Mouse (Mus musculus) neural tube, embryonic 13.5 days (tissue): ENCODE measurements around the gene Cdhr1. TPM values are rescaled to one million over a fixed set of nuclear protein-coding genes. Genes with fewer than 3 reads are reported as not detected.
"Not testable (repeated sequence)": the region's sequence is repeated elsewhere in the genome, so short reads cannot be mapped to it uniquely, and the experiment has no call there.

Experiments
- ATAC-seq: fragments of 200-750 bp; cut with Nextera tagmentation; 2 replicates; pipeline ENCODE4 v1.8.0; 2017; ENCODE audit warnings: low read depth, mild to moderate bottlenecking, moderate TSS enrichment, moderate library complexity
- H3K27ac ChIP-seq: fragments of 300-500 bp; sonication (generic); replicated peaks from 2 replicates; pipeline ENCODE4 v1.5.1; 2015; ENCODE audit warnings: moderate library complexity, mild to moderate bottlenecking, inconsistent platforms
- H3K27me3 ChIP-seq: fragments of 300-500 bp; sonication (generic); 2 replicates; pipeline ENCODE4 v1.6.1; 2015; ENCODE audit warnings: mild to moderate bottlenecking, inconsistent platforms
- H3K36me3 ChIP-seq: fragments of 300-500 bp; sonication (generic); 2 replicates; pipeline ENCODE4 v1.6.1; 2015; ENCODE audit warnings: mild to moderate bottlenecking, inconsistent platforms
- H3K4me1 ChIP-seq: fragments of 300-500 bp; sonication (generic); replicated peaks from 2 replicates; pipeline ENCODE4 v1.6.1; 2015; ENCODE audit warnings: inconsistent platforms
- H3K4me2 ChIP-seq: fragments of 300-500 bp; sonication (generic); 2 replicates; pipeline ENCODE4 v1.6.1; 2015; ENCODE audit warnings: inconsistent platforms, mild to moderate bottlenecking, moderate library complexity
- H3K4me3 ChIP-seq: fragments of 300-500 bp; sonication (generic); 2 replicates; pipeline ENCODE4 v1.5.1; 2015; ENCODE audit warnings: mild to moderate bottlenecking, inconsistent platforms
- H3K9ac ChIP-seq: fragments of 300-500 bp; sonication (generic); 2 replicates; pipeline ENCODE4 v1.6.1; 2015; ENCODE audit warnings: moderate library complexity, mild to moderate bottlenecking, inconsistent platforms
- H3K9me3 ChIP-seq: fragments of 300-500 bp; sonication (generic); 2 replicates; pipeline ENCODE4 v1.6.1; 2016; ENCODE audit warnings: inconsistent platforms
- WGBS: fragments of 180-500 bp; shearing (Covaris S2); methylation state at CpG from one replicate; pipeline ENCODE4 v1.1.7; 2015; 5-methylcytosine and 5-hydroxymethylcytosine counted together
- polyA plus RNA-seq: library from polyadenylated mRNA; unstranded; fragments of >200 nt; fragmentation: Nextera tagmentation; extraction: Ambion mirVana; gene quantifications from 2 replicates; pipeline ENCODE4 v1.2.1, GENCODE M21; 2015

Gene Cdhr1
- polyA plus RNA-seq: 5.0 and 5.5 TPM in 2 replicates

DNA sequence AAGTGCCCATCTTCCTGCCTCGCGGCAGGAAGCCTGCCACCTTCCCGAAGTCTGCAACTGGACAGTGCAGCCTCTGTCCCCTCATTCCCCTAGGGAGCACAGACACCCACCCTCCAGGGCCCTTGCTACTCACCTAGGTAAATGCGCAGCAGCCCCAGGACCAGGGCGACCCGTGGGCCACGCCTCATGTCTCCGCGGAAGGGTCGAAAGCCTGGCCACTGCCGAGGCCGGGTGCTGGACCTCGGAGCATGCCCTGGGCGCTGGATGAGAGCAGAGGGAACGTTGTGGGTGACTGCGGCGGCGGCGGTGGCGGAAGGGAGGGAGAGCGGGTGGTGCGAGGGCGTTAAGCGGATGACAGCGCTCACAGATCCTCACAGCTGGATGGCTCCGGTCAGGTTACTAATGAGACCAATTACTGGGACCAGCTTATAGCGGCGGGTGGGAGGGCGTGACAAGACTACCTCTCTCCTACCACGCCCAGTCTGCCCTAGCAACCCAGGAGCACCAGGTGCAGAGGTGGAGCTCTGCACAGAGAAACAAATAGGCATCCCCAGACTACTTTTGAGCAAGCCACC lies at the start of gene Cdhr1:
Cdhr1 (minus strand) TSS at position 392 of the 575 bp plus-strand sequence.
- ATAC-seq: peak; percentile 74

DNA sequence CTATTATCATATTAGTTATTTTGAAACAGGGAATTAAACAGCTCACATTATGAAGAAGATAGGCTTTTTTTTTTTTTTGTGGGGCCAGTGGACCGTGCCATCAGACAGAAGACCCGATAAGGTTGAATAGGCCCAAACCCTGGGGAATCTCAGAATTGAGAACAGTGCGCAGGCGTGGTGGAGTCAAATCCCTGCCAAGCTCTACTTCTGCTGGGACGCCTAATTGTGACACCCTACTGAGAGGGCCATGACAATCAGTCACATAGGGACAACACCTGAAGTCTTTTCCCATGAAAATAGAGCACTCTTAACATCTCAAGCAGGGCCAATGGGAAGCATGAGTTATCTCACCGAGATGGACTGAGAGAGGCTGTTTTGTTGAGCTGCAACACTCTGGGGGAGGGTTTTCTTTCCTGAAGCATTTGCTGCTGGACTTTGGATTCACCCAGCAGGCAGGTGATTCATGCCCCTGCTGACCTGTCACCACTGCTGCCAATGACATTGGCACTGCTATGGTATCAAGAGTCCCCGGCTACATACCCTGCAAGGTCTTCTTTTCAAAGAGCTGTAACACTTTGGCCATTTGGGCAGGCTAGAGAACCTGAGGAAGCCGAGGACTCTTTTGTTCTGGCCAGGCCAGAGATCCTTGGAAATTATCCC lies 41.0 kb upstream of the Cdhr1 start:
- no peaks in the 10 kb centered on the region for H3K9me3 ChIP-seq
- no peaks in the 10 kb centered on the region for H3K36me3 ChIP-seq
- H3K4me3 ChIP-seq: no peak overlapping the region
- no peak for ATAC-seq
- H3K27ac ChIP-seq: no peak overlapping the region
- peaks cover 4% of the 10 kb centered on the region for H3K4me1 ChIP-seq
- 49% methylated on average over 8 of the region's 8 CpGs for WGBS
- H3K27me3 ChIP-seq: no peaks in the 10 kb centered on the region
- H3K4me2 ChIP-seq: no peak overlapping the region
- no peak overlapping the region for H3K9ac ChIP-seq

More for the DNA sequence above, at the start of gene Cdhr1:
- Histone ChIP-seq H3K9me3 (no peaks in the 10 kb centered on the region), H3K36me3 (no peaks in the 10 kb centered on the region), H3K4me2 (peak within 1 kb of the TSS; percentile 72), H3K4me1 (peaks cover 11% of the 10 kb centered on the region), H3K27ac (no peak within 1 kb of the TSS), H3K4me3 (peak within 1 kb of the TSS; percentile 41), H3K27me3 (peaks cover 26% of the 10 kb centered on the region), H3K9ac (peak within 1 kb of the TSS; percentile 71)
- under 1% methylated on average over 30 of the region's 30 CpGs for WGBS

DNA sequence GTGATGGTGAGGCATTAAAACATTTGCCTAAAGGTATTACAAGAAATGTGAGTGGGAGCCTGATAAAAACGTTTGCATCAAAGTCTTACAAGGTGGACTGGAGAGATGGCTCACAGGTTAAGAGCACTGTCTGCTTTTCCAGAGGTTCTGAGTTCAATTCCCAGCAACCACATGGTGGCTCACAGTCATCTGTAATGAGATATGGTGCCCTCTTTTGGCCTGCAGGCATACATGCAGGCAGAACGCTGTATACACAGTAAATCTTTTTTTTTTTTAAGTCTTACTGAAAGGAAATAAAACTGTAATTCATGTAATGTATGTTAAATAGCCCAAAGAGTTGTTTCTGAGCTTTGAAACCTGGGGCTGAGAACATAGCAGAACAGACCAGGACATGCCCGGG lies 39.4 kb upstream of the Cdhr1 start:
- not testable (repeated sequence) for ATAC-seq, H3K9ac ChIP-seq, H3K4me3 ChIP-seq, H3K27me3 ChIP-seq, H3K27ac ChIP-seq, H3K9me3 ChIP-seq, H3K36me3 ChIP-seq, H3K4me2 ChIP-seq
- peaks cover 12% of the 10 kb centered on the region for H3K4me1 ChIP-seq
- WGBS: 81% methylated on average over 3 of the region's 3 CpGs

DNA sequence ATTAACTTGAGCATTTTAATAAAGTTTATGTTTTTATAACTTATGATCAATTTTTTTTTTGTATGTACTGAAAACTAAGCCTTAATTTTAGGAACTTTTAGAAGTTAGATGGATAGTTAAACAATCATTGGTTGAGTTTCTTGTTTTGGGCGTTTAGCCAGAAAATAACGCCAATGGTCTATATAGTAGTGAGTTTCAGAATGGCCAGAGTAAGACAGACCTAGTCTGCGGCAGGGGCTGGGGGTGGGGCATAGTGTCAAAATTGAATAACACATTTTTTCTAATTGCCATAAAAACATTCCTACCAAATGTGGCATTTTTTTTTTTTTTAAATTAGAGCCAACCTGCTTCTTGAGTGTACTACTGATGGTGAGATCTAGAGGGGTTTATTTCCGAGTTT lies 38.0 kb upstream of the Cdhr1 start:
- Histone ChIP-seq H3K9me3 (no peaks in the 10 kb centered on the region), H3K4me3 (no peak overlapping the region), H3K27ac (no peak overlapping the region), H3K4me1 (peaks cover 12% of the 10 kb centered on the region), H3K36me3 (peaks cover 13% of the 10 kb centered on the region), H3K27me3 (no peaks in the 10 kb centered on the region), H3K9ac (no peak overlapping the region), H3K4me2 (no peak overlapping the region)
- ATAC-seq: no peak
- whole genome bisulfite sequencing: 79% methylated on average over 4 of the region's 4 CpGs

DNA sequence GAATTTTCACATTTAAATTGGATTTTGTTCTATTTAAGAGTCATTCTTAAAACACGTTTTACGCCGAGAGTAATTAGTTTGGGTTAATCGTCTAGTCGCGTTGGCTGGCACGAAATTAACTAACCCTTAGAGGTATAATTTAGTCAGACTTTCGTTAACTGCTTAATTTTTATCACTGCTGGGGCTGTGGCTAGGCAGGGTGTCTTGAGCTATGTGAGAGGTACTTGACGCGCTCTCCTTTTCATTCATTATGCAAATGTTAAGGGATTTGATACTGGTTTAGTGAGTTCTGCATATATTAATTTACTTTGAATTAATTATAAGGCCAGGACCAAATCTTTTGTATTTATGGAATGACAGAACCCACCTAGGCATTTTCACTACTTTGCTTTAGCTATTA lies 37.5 kb upstream of the Cdhr1 start:
- Histone ChIP-seq H3K27me3 (no peaks in the 10 kb centered on the region), H3K9me3 (no peaks in the 10 kb centered on the region), H3K27ac (peak overlapping the region; percentile 66), H3K36me3 (peaks cover 17% of the 10 kb centered on the region), H3K4me2 (peak overlapping the region; percentile 56), H3K4me1 (peaks cover 12% of the 10 kb centered on the region), H3K4me3 (peak overlapping the region; percentile 89), H3K9ac (peak overlapping the region; percentile 55)
- under 1% methylated on average over 10 of the region's 10 CpGs for WGBS
- ATAC-seq: peak; percentile 70

DNA sequence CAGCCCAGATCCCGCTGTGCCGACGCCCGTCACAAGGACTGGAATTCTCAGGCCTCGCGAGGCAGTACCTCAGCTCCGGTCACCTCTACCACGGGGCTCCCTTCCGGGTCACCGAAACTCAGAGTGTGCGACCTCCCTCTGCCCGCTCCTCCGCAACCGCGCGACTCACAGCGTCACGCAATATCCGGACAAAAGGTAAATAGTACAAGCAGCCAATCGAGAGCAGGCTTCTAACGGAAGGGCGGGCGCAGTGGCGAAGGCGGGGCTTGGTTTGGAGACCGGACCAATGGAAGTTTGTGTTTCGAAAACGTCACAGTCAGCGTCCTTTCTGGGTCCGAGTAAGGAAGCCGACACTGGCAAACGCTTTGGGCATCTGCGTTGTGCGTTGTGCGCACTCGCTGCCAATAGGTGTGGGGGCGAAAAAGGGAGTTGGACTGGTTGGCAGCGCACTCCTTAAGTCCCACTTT lies 37.0 kb upstream of the Cdhr1 start, which contains the start of gene Ghitm:
Ghitm (minus strand) TSS at position 146 of the 467 bp plus-strand sequence.
- peak within 1 kb of the TSS; percentile 89 for H3K4me3 ChIP-seq
- H3K36me3 ChIP-seq: peaks cover 22% of the 10 kb centered on the region
- H3K9ac ChIP-seq: peak within 1 kb of the TSS; percentile 87
- under 1% methylated on average over 38 of the region's 38 CpGs for WGBS
- H3K4me2 ChIP-seq: peak within 1 kb of the TSS; percentile 71
- ATAC-seq: peak; percentile 99
- no peaks in the 10 kb centered on the region for H3K9me3 ChIP-seq
- peak within 1 kb of the TSS; percentile 80 for H3K27ac ChIP-seq
- H3K27me3 ChIP-seq: no peaks in the 10 kb centered on the region
- peaks cover 12% of the 10 kb centered on the region for H3K4me1 ChIP-seq

DNA sequence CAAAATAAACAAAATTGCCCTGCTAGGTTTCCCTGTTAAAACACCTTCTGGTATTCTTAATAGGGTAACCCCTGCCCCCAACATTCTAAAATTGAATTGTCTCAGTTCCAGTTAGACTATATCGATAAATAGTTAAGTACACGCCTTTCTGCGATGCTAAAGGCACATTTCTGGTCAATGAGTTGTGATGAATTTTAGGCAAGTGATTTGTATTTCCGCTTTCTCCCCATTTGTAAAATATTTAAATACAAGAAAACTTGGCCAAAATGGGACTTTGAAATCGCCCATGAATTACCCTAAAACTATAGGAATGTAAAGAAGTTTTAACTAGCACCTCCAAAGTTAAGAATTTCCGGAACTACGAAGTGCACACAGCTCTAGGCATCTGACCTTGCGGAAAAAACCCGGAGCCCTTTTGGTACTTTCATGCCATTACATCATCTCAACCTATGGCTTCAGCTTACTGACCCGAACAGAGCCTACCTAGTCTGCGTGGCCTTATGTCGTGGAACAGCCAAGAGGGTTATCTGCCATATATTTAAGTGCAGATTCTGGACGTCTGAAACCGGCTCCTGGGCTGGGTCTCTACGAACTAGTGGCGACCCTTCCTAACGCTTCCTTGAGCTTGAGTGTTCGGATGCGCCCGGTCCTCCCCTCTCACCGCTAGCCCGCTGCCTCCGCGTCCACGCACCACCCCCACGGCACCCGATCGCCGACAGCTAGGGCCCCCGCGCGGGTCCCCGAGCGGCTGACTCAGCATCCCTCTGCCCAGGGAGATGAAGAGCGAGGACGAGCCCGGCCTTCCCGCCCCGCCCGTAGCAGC lies 36.4 kb upstream of the Cdhr1 start:
- H3K9me3 ChIP-seq: no peaks in the 10 kb centered on the region
- peak overlapping the region; percentile 87 for H3K9ac ChIP-seq
- 2% methylated on average over 40 of the region's 40 CpGs for WGBS
- H3K36me3 ChIP-seq: peaks cover 24% of the 10 kb centered on the region
- H3K27me3 ChIP-seq: no peaks in the 10 kb centered on the region
- peak overlapping the region; percentile 71 for H3K4me2 ChIP-seq
- peak overlapping the region; percentile 80 for H3K27ac ChIP-seq
- peaks cover 12% of the 10 kb centered on the region for H3K4me1 ChIP-seq
- ATAC-seq: no peak
- peak overlapping the region; percentile 89 for H3K4me3 ChIP-seq

DNA sequence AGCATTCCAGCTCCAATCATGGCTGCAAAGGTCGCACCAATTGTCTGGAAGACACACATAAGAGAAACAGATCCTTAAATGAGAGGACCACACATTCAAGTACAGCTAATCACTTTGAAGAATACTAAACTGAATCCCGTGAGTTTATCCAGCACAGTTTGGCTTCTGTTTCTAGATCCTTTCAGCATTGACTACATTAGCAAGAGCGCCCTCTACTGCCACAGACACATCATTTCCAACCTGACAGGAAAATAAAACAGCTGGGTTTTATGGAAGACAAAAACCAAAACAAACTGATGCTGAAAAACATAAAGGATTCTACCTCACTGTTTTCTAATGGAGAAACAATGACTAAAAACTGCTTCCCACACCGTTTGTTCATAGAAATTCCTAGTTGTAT lies 29.5 kb upstream of the Cdhr1 start:
- ATAC-seq: no peak
- no peak overlapping the region for H3K4me3 ChIP-seq
- 54% methylated on average over 4 of the region's 4 CpGs for WGBS
- peaks cover 82% of the 10 kb centered on the region for H3K36me3 ChIP-seq
- H3K27ac ChIP-seq: no peak overlapping the region
- no peaks in the 10 kb centered on the region for H3K9me3 ChIP-seq
- no peak overlapping the region for H3K9ac ChIP-seq
- no peaks in the 10 kb centered on the region for H3K4me1 ChIP-seq
- no peaks in the 10 kb centered on the region for H3K27me3 ChIP-seq
- no peak overlapping the region for H3K4me2 ChIP-seq

DNA sequence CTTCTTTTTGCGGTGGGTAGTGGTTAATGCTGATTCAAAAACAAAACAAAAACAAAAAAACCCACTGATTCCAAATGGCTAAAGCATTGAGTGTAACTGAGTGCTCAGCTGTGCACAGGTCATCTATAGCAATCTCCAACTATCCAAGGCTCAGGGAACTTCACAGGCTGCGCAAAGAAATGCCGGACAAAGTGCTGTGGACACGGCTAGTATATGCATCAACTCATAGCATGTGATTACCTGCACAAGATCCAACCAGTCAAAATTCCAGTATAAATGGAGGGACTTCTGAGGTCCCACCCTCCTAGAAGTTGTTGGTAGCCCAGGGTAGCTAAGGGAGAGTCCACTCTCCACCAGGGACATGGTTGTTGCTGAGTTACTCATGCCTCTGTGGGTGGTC lies 21.1 kb upstream of the Cdhr1 start:
- Histone ChIP-seq H3K36me3 (peaks cover 38% of the 10 kb centered on the region), H3K4me1 (no peaks in the 10 kb centered on the region), H3K4me3 (no peak overlapping the region), H3K27me3 (no peaks in the 10 kb centered on the region), H3K9me3 (no peaks in the 10 kb centered on the region), H3K27ac (no peak overlapping the region), H3K9ac (no peak overlapping the region), H3K4me2 (no peak overlapping the region)
- ATAC-seq: no peak
- 97% methylated on average over 4 of the region's 4 CpGs for WGBS

DNA sequence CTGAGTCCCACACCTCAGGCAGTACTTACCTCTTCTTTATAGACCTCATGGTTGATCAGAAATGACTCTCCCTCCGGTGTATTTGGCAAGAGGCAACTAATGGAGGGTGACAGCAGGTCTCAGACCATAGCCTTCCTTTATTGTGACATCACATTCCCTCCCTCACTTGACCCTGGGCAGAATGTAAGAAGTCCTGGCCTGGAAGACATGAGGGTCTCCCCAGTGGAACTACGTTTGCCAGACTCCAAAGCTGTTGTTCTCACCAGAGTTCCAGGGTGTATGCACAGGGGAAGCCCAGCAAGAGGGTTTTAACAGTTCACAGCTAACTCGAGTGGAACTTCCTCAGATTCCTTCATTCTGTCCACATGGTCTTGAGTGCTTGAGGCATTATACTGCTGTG lies 15.8 kb upstream of the Cdhr1 start, which contains the start of gene 2610528A11Rik:
2610528A11Rik (minus strand) TSS at position 101 of the 400 bp plus-strand sequence.
- Histone ChIP-seq H3K27me3 (no peaks in the 10 kb centered on the region), H3K4me2 (no peak within 1 kb of the TSS), H3K27ac (no peak within 1 kb of the TSS), H3K4me1 (no peaks in the 10 kb centered on the region), H3K36me3 (0 out of 2 replicates have a peak, but pooled peaks cover 7% of the 10 kb centered on the region), H3K4me3 (no peak within 1 kb of the TSS), H3K9ac (no peak within 1 kb of the TSS), H3K9me3 (no peaks in the 10 kb centered on the region)
- no peak for ATAC-seq
- WGBS: 76% methylated on average over 3 of the region's 3 CpGs

DNA sequence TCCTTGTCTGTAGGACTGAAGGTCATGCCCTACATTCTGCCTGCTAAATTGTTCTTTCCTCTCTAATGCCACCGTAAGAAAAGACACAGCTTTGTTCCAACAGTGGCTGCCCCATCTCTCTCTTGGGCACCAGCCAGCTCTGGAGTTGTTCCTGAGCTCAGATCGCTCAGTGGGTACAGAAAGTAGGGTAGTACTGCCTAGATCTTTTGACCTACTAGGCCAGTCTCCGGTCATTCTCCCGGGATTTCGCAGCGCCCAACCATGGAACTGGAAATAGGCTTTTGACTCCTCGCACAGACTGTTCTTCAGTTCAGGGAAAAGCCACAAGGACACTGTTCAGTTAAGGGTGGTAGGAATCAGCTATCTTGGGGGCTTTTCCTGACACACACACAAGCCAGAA lies 14.8 kb upstream of the Cdhr1 start:
- no peaks in the 10 kb centered on the region for H3K4me1 ChIP-seq
- no peaks in the 10 kb centered on the region for H3K9me3 ChIP-seq
- no peak overlapping the region for H3K4me3 ChIP-seq

DNA sequence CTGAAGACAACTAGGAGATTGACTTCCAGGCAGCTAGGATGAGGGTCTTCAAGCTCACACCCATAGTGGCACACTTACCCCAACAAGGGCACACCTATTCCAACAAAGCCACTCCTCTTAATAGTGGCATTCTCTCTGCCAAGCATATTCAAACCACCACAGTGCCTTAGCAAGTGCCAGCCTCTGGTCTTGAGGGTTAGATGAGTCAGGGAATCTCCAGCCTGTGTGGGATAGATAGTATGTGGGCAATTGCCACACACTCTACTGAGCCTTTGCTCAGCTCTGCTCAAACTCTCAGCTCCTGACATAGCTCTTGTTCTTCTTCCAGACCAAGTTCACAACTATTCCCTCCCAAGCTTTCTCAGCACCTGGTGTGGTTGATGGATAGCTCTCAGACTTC lies 13.2 kb upstream of the Cdhr1 start:
- no peak overlapping the region for H3K9ac ChIP-seq
- no peaks in the 10 kb centered on the region for H3K4me1 ChIP-seq
- no peaks in the 10 kb centered on the region for H3K36me3 ChIP-seq
- no peaks in the 10 kb centered on the region for H3K9me3 ChIP-seq
- no peak overlapping the region for H3K4me2 ChIP-seq
- H3K27ac ChIP-seq: no peak overlapping the region
- no peaks in the 10 kb centered on the region for H3K27me3 ChIP-seq
- H3K4me3 ChIP-seq: no peak overlapping the region
- ATAC-seq: no peak

More for the DNA sequence above, 14.8 kb upstream of the Cdhr1 start:
- Histone ChIP-seq H3K9ac (no peak overlapping the region), H3K27me3 (no peaks in the 10 kb centered on the region), H3K4me2 (no peak overlapping the region), H3K27ac (no peak overlapping the region), H3K36me3 (no peaks in the 10 kb centered on the region)
- ATAC-seq: no peak
- 91% methylated on average over 7 of the region's 7 CpGs for WGBS
